Mouse (Mus musculus) hindlimb bud, embryonic 11.5 days (tissue): ENCODE results near the gene Atg16l2.

ENCODE experiments used
- DNase-seq: peaks from one replicate; pipeline ENCODE4 v3.0.0-alpha.2; 2012; ENCODE audit warnings: low read depth, low spot score; ENCODE audit errors: extremely low spot score

Gene Atg16l2

GRCm38 (mm10) chr7:101231458-101231857, 70.6 kb downstream of the Atg16l2 start:
- DNase-seq: no peak

GRCm38 (mm10) chr7:101229336-101229735, 72.7 kb downstream of the Atg16l2 start:
- no peak for DNase-seq

GRCm38 (mm10) chr7:101223501-101223900, 78.5 kb downstream of the Atg16l2 start:
- DNase-seq: no peak

- no peak for DNase-seq
Observed at GRCm38 (mm10) chr7:101216724-101217123, 85.3 kb downstream of the Atg16l2 start.

- no peak for DNase-seq
Observed at GRCm38 (mm10) chr7:101213515-101214263, 88.4 kb downstream of the Atg16l2 start.
